Mouse (Mus musculus) heart, postnatal 0 days (tissue): ENCODE data around the gene Tmem59. TPM values are rescaled to one million over a fixed set of nuclear protein-coding genes. Genes with fewer than 3 reads are reported as not detected.

ENCODE experiments used
- ATAC-seq: fragments of 200-750 bp; cut with Nextera tagmentation; 2 replicates; pipeline ENCODE4 v1.8.0; 2017; ENCODE audit warnings: low read depth, moderate number of reproducible peaks, moderate library complexity; ENCODE audit not compliant: insufficient read depth
- DNase-seq: peaks from one replicate; pipeline ENCODE4 v3.0.0-alpha.2; 2016; ENCODE audit warnings: low spot score
- H3K27ac ChIP-seq: fragments of 300-500 bp; sonication (generic); 2 replicates; pipeline ENCODE4 v1.5.1; 2014; ENCODE audit warnings: low read depth, mild to moderate bottlenecking
- H3K27me3 ChIP-seq: fragments of 300-500 bp; sonication (generic); 2 replicates; pipeline ENCODE4 v1.6.1; 2014; ENCODE audit warnings: low read length, mixed read lengths; ENCODE audit not compliant: control insufficient read depth, insufficient read depth
- H3K36me3 ChIP-seq: fragments of 300-500 bp; sonication (generic); replicated peaks from 2 replicates; pipeline ENCODE4 v1.6.1; 2014; ENCODE audit warnings: low read length, mixed read lengths; ENCODE audit not compliant: control insufficient read depth, insufficient read depth
- H3K4me1 ChIP-seq: fragments of 300-500 bp; sonication (generic); 2 replicates; pipeline ENCODE4 v1.6.1; 2014; ENCODE audit warnings: antibody characterized with exemption; ENCODE audit not compliant: control insufficient read depth, insufficient read depth
- H3K4me2 ChIP-seq: fragments of 300-500 bp; sonication (generic); 2 replicates; pipeline ENCODE4 v1.6.1; 2014; ENCODE audit warnings: low read depth, mild to moderate bottlenecking, low read length, moderate library complexity
- H3K4me3 ChIP-seq: fragments of 300-500 bp; sonication (generic); 2 replicates; pipeline ENCODE4 v1.5.1; 2014; ENCODE audit warnings: low read depth, low read length
- H3K9ac ChIP-seq: fragments of 300-500 bp; sonication (generic); replicated peaks from 2 replicates; pipeline ENCODE4 v1.6.1; 2014; ENCODE audit warnings: low read depth, low read length, mixed read lengths
- H3K9me3 ChIP-seq: fragments of 300-500 bp; sonication (generic); replicated peaks from 2 replicates; pipeline ENCODE4 v1.6.1; 2016; ENCODE audit warnings: low read length; ENCODE audit not compliant: control insufficient read depth
- CTCF ChIP-seq: IDR thresholded peaks from 2 replicates; pipeline ENCODE4 v1.5.1; 2016; ENCODE audit warnings: antibody characterized with exemption, control low read depth, low read depth
- EP300 ChIP-seq: IDR thresholded peaks from 2 replicates; pipeline ENCODE4 v1.6.1; 2016; ENCODE audit warnings: antibody characterized with exemption, low read depth
- WGBS: fragments of 180-500 bp; shearing (Covaris S2); extraction: QIAGEN DNeasy Blood & Tissue Kit; methylation state at CpG from one replicate; pipeline ENCODE4 v1.1.7; 2014; 5-methylcytosine and 5-hydroxymethylcytosine counted together
- polyA plus RNA-seq: library from polyadenylated mRNA; unstranded; fragments of >200 nt; fragmentation: Nextera tagmentation; extraction: Ambion mirVana; gene quantifications from 2 replicates; pipeline ENCODE4 v1.2.1, GENCODE M21; 2015
- total RNA-seq: library from RNA; depleted of rRNA; stranded (reverse); fragments of >200 nt; gene quantifications from 2 replicates; pipeline ENCODE4 v1.2.3, GENCODE M21; 2014; ENCODE audit warnings: low replicate concordance

The Tmem59 gene
- total and polyA plus RNA-seq, 2 experiments from 2014 or later: 156 to 323 TPM

GRCm38 (mm10) chr4:107166700-107167099, 11.5 kb upstream of the Tmem59 start:
- no peak for ATAC-seq
- no peak for DNase-seq
- H3K36me3 ChIP-seq: peaks cover 19% of the 10 kb centered on the region
- no peaks in the 10 kb centered on the region for H3K4me1 ChIP-seq
- H3K27ac ChIP-seq: no peak overlapping the region
- H3K27me3 ChIP-seq: no peaks in the 10 kb centered on the region
- no peak overlapping the region for H3K9ac ChIP-seq
- no peak overlapping the region for H3K4me2 ChIP-seq
- no peak for TF ChIP-seq CTCF
- TF ChIP-seq EP300: no peak
- WGBS: 58% methylated on average over 5 of the region's 5 CpGs
- no peak overlapping the region for H3K4me3 ChIP-seq
- H3K9me3 ChIP-seq: no peaks in the 10 kb centered on the region

- H3K36me3 ChIP-seq: peaks cover 24% of the 10 kb centered on the region
- no peak overlapping the region for H3K27ac ChIP-seq
- no peaks in the 10 kb centered on the region for H3K9me3 ChIP-seq
- no peak overlapping the region for H3K4me3 ChIP-seq
- no peak overlapping the region for H3K4me2 ChIP-seq
- TF ChIP-seq EP300: no peak
- TF ChIP-seq CTCF: no peak
- DNase-seq: no peak
- no peak overlapping the region for H3K9ac ChIP-seq
- WGBS: 76% methylated on average over 5 of the region's 5 CpGs
- no peaks in the 10 kb centered on the region for H3K4me1 ChIP-seq
- H3K27me3 ChIP-seq: no peaks in the 10 kb centered on the region
- ATAC-seq: no peak
Observed at GRCm38 (mm10) chr4:107167798-107168197, 10.4 kb upstream of the Tmem59 start.

GRCm38 (mm10) chr4:107177506-107177905, 693 bp upstream of the Tmem59 start:
- H3K9ac ChIP-seq: peak overlapping the region; percentile 91
- H3K27me3 ChIP-seq: no peaks in the 10 kb centered on the region
- no peak for TF ChIP-seq CTCF
- TF ChIP-seq EP300: no peak
- H3K4me3 ChIP-seq: peak overlapping the region; percentile 97
- H3K36me3 ChIP-seq: peaks cover 28% of the 10 kb centered on the region
- WGBS: 32% methylated on average over 11 of the region's 11 CpGs
- DNase-seq: no peak
- peak overlapping the region; percentile 88 for H3K4me2 ChIP-seq
- ATAC-seq: no peak
- H3K27ac ChIP-seq: peak overlapping the region; percentile 95
- no peaks in the 10 kb centered on the region for H3K9me3 ChIP-seq
- H3K4me1 ChIP-seq: peaks cover 26% of the 10 kb centered on the region

GRCm38 (mm10) chr4:107178830-107179490, 761 bp downstream of the Tmem59 start, which contains the start of gene Tceanc2:
Gene Tceanc2 (minus strand): TSS chr4:107179116.
- no peak; the same call in 1 of the 2 replicates for TF ChIP-seq CTCF
- no peak for TF ChIP-seq EP300
- peaks cover 26% of the 10 kb centered on the region for H3K4me1 ChIP-seq
- H3K4me2 ChIP-seq: peak within 1 kb of the TSS; percentile 88
- H3K4me3 ChIP-seq: peak within 1 kb of the TSS; percentile 97
- WGBS: under 1% methylated on average over 47 of the region's 47 CpGs
- DNase-seq (peak; percentile 38), ATAC-seq (peak; percentile 37)
- H3K9ac ChIP-seq: peak within 1 kb of the TSS; percentile 91
- H3K9me3 ChIP-seq: no peaks in the 10 kb centered on the region
- H3K27me3 ChIP-seq: no peaks in the 10 kb centered on the region
- peaks cover 13% of the 10 kb centered on the region for H3K36me3 ChIP-seq
- H3K27ac ChIP-seq: peak within 1 kb of the TSS; percentile 95

- H3K4me3 ChIP-seq: peak overlapping the region; percentile 97
- H3K4me1 ChIP-seq: peaks cover 26% of the 10 kb centered on the region
- peak overlapping the region; percentile 95 for H3K27ac ChIP-seq
- H3K36me3 ChIP-seq: peaks cover 8% of the 10 kb centered on the region
- H3K27me3 ChIP-seq: no peaks in the 10 kb centered on the region
- peak overlapping the region; percentile 88 for H3K4me2 ChIP-seq
- H3K9ac ChIP-seq: peak overlapping the region; percentile 91
- no peaks in the 10 kb centered on the region for H3K9me3 ChIP-seq
- DNase-seq: no peak
- TF ChIP-seq EP300: no peak
- no peak for TF ChIP-seq CTCF
- ATAC-seq: no peak
- 4% methylated on average over 8 of the region's 8 CpGs for WGBS
Observed at GRCm38 (mm10) chr4:107179561-107179960, 1.4 kb downstream of the Tmem59 start.

- H3K9me3 ChIP-seq: no peaks in the 10 kb centered on the region
- H3K9ac ChIP-seq: no peak overlapping the region
- no peak overlapping the region for H3K27ac ChIP-seq
- no peak overlapping the region for H3K4me2 ChIP-seq
- H3K4me3 ChIP-seq: no peak overlapping the region
- no peaks in the 10 kb centered on the region; the same call in 1 of the 2 replicates for H3K36me3 ChIP-seq
- no peak for DNase-seq
- no peaks in the 10 kb centered on the region for H3K27me3 ChIP-seq
- peaks cover 28% of the 10 kb centered on the region for H3K4me1 ChIP-seq
- ATAC-seq: no peak
- TF ChIP-seq CTCF (no peak), EP300 (no peak)
Observed at GRCm38 (mm10) chr4:107180746-107181145, 2.5 kb downstream of the Tmem59 start.
